Mouse (Mus musculus) limb, embryonic 12.5 days (tissue): ENCODE results near the gene Tcaf3. TPM values are rescaled to one million over a fixed set of nuclear protein-coding genes. Genes with fewer than 3 reads are reported as not detected.

ENCODE experiments used
- ATAC-seq: fragments of 200-750 bp; cut with Nextera tagmentation; 2 replicates; pipeline ENCODE4 v1.8.0; 2017; ENCODE audit warnings: low read depth, moderate TSS enrichment; ENCODE audit not compliant: insufficient number of reproducible peaks, insufficient read depth, low FRiP score, low TSS enrichment
- H3K27ac ChIP-seq: fragments of 300-500 bp; sonication (generic); 2 replicates; pipeline ENCODE4 v1.5.1; 2016; ENCODE audit warnings: mild to moderate bottlenecking, moderate library complexity
- H3K27me3 ChIP-seq: fragments of 300-500 bp; sonication (generic); 2 replicates; pipeline ENCODE4 v1.6.1; 2016; ENCODE audit warnings: mild to moderate bottlenecking, moderate library complexity
- H3K36me3 ChIP-seq: fragments of 300-500 bp; sonication (generic); 2 replicates; pipeline ENCODE4 v1.6.1; 2016; ENCODE audit warnings: mild to moderate bottlenecking, moderate library complexity
- H3K4me1 ChIP-seq: fragments of 300-500 bp; sonication (generic); replicated peaks from 2 replicates; pipeline ENCODE4 v1.6.1; 2016
- H3K4me2 ChIP-seq: fragments of 300-500 bp; sonication (generic); 2 replicates; pipeline ENCODE4 v1.6.1; 2016; ENCODE audit warnings: mild to moderate bottlenecking, moderate library complexity
- H3K4me3 ChIP-seq: fragments of 300-500 bp; sonication (generic); replicated peaks from 2 replicates; pipeline ENCODE4 v1.5.1; 2016; ENCODE audit warnings: mild to moderate bottlenecking
- H3K9ac ChIP-seq: fragments of 300-500 bp; sonication (generic); replicated peaks from 2 replicates; pipeline ENCODE4 v1.6.1; 2016; ENCODE audit warnings: mild to moderate bottlenecking, moderate library complexity
- H3K9me3 ChIP-seq: fragments of 300-500 bp; sonication (generic); 2 replicates; pipeline ENCODE4 v1.6.1; 2016; ENCODE audit warnings: mild to moderate bottlenecking, moderate library complexity
- WGBS: fragments of 180-500 bp; shearing (Covaris S2); methylation state at CpG from one replicate; pipeline ENCODE4 v1.1.7; 2016; 5-methylcytosine and 5-hydroxymethylcytosine counted together
- polyA plus RNA-seq: library from polyadenylated mRNA; unstranded; fragments of >200 nt; fragmentation: Nextera tagmentation; extraction: Ambion mirVana; gene quantifications from 2 replicates; pipeline ENCODE4 v1.2.1, GENCODE M21; 2016

Gene Tcaf3
- polyA plus RNA-seq, 1 experiment from 2014 or later: not detected

DNA sequence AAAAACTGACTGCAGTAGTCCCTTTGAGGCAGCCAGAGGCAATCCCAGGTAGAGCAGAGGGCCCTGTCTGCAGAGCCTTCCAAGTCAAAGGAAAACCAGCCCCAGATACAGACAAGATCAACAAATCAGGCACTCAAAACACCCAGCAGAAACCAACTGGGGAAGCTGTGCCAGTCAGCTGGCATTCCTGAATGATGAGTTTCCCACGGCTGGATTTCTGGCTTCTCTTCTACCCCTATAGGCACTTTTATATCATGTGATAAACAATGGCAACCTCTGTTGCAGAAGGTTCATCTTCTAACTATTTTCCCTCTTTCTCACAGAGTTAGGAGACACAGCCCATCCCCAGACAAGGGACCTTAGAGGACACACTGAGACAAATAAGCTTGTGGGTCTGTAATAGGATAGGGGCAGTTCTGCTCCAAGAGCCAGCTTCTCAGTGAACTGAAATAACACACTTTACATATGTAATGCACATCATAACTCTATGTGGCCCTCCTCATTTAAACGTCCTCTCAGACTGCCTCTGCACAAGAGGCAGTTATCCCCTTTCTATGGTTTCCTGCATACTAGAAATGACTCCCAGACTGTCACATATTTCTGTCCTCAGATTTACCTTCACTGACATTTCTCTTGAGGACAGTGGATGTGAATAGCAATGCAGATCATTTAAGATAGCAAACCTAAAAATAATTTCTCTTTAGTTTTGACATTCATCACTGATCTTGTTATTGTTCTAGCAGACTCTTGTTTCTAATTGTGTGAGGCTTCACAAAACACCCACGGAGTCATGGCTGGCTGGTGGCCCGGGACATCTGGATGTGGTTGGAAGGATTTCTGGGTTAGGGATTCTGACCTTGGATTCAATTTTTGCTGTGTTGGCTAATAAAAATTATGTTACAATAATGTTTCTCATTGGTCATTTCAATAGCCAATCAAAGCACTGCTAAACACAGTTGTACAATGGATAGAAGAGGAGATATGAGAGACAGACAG lies 55.2 kb downstream of the Tcaf3 start:
- WGBS: 55% methylated on average over 4 of the region's 4 CpGs
- no peaks in the 10 kb centered on the region for H3K9me3 ChIP-seq
- H3K4me2 ChIP-seq: no peak overlapping the region
- H3K27ac ChIP-seq: no peak overlapping the region
- no peaks in the 10 kb centered on the region for H3K27me3 ChIP-seq
- H3K4me1 ChIP-seq: peaks cover 4% of the 10 kb centered on the region; the same call in 1 of the 2 replicates
- no peak overlapping the region for H3K9ac ChIP-seq
- no peak for ATAC-seq
- H3K4me3 ChIP-seq: no peak overlapping the region
- no peaks in the 10 kb centered on the region for H3K36me3 ChIP-seq

DNA sequence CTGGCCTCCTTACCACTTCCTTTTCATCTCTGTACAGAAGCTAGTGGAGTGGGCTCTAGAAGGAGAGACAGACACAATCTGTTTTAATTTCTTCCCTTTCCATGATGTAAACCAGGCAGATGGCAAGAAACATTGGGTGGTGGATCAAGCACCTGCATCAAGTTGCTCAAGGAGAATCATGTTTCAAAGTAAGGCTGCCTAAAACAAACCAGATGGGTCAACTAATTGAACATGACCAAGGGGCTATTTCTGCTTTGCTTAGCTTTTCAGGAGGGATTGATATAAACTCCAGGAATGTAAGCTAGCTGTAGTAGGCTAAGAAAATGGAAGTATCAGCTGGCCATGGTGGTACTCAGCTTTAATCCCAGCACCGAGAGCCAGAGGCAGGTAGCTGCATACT lies 56.8 kb downstream of the Tcaf3 start:
- 0 out of 2 replicates have a peak overlapping the region, but pooled peaks have one; percentile 4 for H3K27ac ChIP-seq
- H3K4me1 ChIP-seq: peaks cover 4% of the 10 kb centered on the region; the same call in 1 of the 2 replicates
- no peak overlapping the region for H3K4me3 ChIP-seq
- H3K9me3 ChIP-seq: no peaks in the 10 kb centered on the region
- H3K4me2 ChIP-seq: no peak overlapping the region
- 14% methylated on average over 1 of the region's 1 CpGs for WGBS
- no peaks in the 10 kb centered on the region for H3K36me3 ChIP-seq
- ATAC-seq: 0 out of 2 replicates have a peak, but pooled peaks have one; percentile 56
- H3K9ac ChIP-seq: no peak overlapping the region
- no peaks in the 10 kb centered on the region for H3K27me3 ChIP-seq

DNA sequence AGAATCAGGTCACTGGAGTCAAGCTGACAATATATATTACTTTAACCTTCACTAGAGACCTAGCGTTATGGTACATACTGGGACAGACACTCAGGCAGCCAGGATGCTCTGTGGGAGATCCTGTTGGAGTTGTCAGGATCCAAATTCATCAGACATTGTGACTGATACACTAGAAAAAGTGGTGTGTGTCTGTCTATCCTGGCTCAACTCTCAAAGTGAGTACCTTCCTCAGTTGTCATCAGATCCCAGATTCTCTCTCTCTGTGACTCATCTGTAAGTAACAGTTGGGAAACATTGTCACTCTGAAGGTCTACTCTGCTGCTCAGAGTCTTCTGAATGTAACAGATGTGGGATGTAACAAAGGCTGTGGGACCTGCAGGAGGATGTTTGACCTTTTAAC lies 57.8 kb downstream of the Tcaf3 start:
- ATAC-seq: no peak
- Histone ChIP-seq H3K9me3 (no peaks in the 10 kb centered on the region), H3K4me2 (no peak overlapping the region), H3K4me3 (no peak overlapping the region), H3K36me3 (no peaks in the 10 kb centered on the region), H3K9ac (no peak overlapping the region), H3K4me1 (peaks cover 4% of the 10 kb centered on the region; the same call in 1 of the 2 replicates), H3K27ac (no peak overlapping the region), H3K27me3 (no peaks in the 10 kb centered on the region)
- 96% methylated on average over 1 of the region's 1 CpGs for WGBS

Other genes starting within 250 kb of the Tcaf3 start
- 86.1 and 109 TPM in 2 replicates for gene Zyx, start 248.1 kb downstream of the Tcaf3 start, polyA plus RNA-seq
- 7.8 and 9.0 TPM in 2 replicates for gene Epha1, start 224.4 kb downstream of the Tcaf3 start, polyA plus RNA-seq
- gene Tas2r143, start 197.5 kb downstream of the Tcaf3 start, polyA plus RNA-seq: not detected in 2 replicates
- not detected in 2 replicates for gene Tas2r135, start 192.3 kb downstream of the Tcaf3 start, polyA plus RNA-seq
- gene Tas2r126, start 163.2 kb downstream of the Tcaf3 start, polyA plus RNA-seq: not detected in 2 replicates
- gene Olfr458, start 132.5 kb downstream of the Tcaf3 start, polyA plus RNA-seq: not detected in 2 replicates
- gene Olfr457, start 121.4 kb downstream of the Tcaf3 start, polyA plus RNA-seq: not detected in 2 replicates
- not detected in 2 replicates for gene Olfr456, start 110.5 kb downstream of the Tcaf3 start, polyA plus RNA-seq
- not detected in 2 replicates for gene Olfr455, start 50.1 kb downstream of the Tcaf3 start, polyA plus RNA-seq
- gene Tcaf2, start 47.6 kb upstream of the Tcaf3 start, polyA plus RNA-seq: 5.3 and 5.6 TPM in 2 replicates
- gene Tcaf1, start 112.4 kb upstream of the Tcaf3 start, polyA plus RNA-seq: 93.3 and 93.4 TPM in 2 replicates
- not detected in 2 replicates for gene Olfr453, start 141.7 kb upstream of the Tcaf3 start, polyA plus RNA-seq
- not detected in 2 replicates for gene Olfr38, start 158.7 kb upstream of the Tcaf3 start, polyA plus RNA-seq
- not detected in 2 replicates for gene Olfr452, start 187.4 kb upstream of the Tcaf3 start, polyA plus RNA-seq
- not detected in 2 replicates for gene Olfr450, start 214.2 kb upstream of the Tcaf3 start, polyA plus RNA-seq
- gene Olfr449, start 236.7 kb upstream of the Tcaf3 start, polyA plus RNA-seq: not detected in 2 replicates